Mouse (Mus musculus): ENCODE measurements around the gene Snx4. TPM values are rescaled to one million over a fixed set of nuclear protein-coding genes. Genes with fewer than 3 reads are reported as not detected.
"Not testable (repeated sequence)": the region's sequence is repeated elsewhere in the genome, so short reads cannot be mapped to it uniquely, and the experiment has no call there.

Snx4 gene
- 71.7 and 74.9 TPM in 2 replicates for polyA plus RNA-seq (2016; fragmentation: Nextera tagmentation; extraction: Ambion mirVana)

- ATAC-seq (ENCODE audit: low FRiP score) = peak; percentile 93
- Histone ChIP-seq H3K36me3 (replicated peaks) (peaks cover 8% of the 10 kb centered on the region), H3K9ac (peak within 1 kb of the TSS; percentile 90), H3K9me3 (no peaks in the 10 kb centered on the region), H3K4me3 (replicated peaks) (peak within 1 kb of the TSS; percentile 93), H3K4me1 (peaks cover 14% of the 10 kb centered on the region), H3K27ac (peak within 1 kb of the TSS; percentile 72), H3K4me2 (peak within 1 kb of the TSS; percentile 73), H3K27me3 (no peaks in the 10 kb centered on the region)
- under 1% methylated on average over 72 of the region's 72 CpGs for whole genome bisulfite sequencing
Measured at GRCm38 (mm10) chr16:33251194-33252051, at the start of gene Snx4. TSS of gene Snx4 (plus strand) at chr16:33251442.

DNA sequence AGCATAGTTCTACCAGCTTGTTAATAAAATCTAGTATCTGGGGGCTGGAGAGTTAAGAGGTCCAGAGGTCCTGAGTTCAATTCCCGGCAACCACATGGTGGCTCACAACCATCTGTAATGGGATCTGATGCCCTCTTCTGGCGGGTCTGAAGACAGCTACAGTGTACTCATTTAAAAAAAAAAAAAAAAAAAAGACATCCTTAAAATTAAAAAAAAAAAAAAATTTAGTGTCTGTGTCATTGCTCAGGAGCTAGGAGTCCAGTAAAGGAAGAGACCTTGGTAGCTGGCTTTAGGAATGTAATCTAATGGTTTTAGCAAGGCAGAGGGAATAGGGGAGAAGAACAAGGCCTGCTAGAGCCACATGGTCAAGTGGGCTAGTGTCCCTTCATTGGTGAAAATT is 40.4 kb upstream of the Snx4 start:
- no peak for ATAC-seq (ENCODE audit: low FRiP score)
- no peak overlapping the region for H3K4me3 ChIP-seq (replicated peaks)
- WGBS = 73% methylated on average over 2 of the region's 2 CpGs
- H3K27me3 ChIP-seq = no peaks in the 10 kb centered on the region
- peaks cover 2% of the 10 kb centered on the region for H3K4me1 ChIP-seq
- no peak overlapping the region for H3K9ac ChIP-seq
- no peaks in the 10 kb centered on the region for H3K9me3 ChIP-seq
- peaks cover 56% of the 10 kb centered on the region for H3K36me3 ChIP-seq (replicated peaks)
- no peak overlapping the region for H3K4me2 ChIP-seq
- no peak overlapping the region for H3K27ac ChIP-seq

- Histone ChIP-seq H3K36me3 (replicated peaks) (peaks cover 19% of the 10 kb centered on the region), H3K4me3 (replicated peaks) (no peak overlapping the region), H3K27ac (peak overlapping the region; percentile 62), H3K4me2 (peak overlapping the region; percentile 27; the same call in 1 of the 2 replicates), H3K9me3 (no peaks in the 10 kb centered on the region), H3K4me1 (peaks cover 12% of the 10 kb centered on the region), H3K9ac (no peak overlapping the region), H3K27me3 (no peaks in the 10 kb centered on the region)
- 36% methylated on average over 9 of the region's 9 CpGs for WGBS
- peak; percentile 49; the same call in 1 of the 2 replicates for ATAC-seq (ENCODE audit: low FRiP score)
Measured at GRCm38 (mm10) chr16:33216313-33217003, 34.8 kb upstream of the Snx4 start.

DNA sequence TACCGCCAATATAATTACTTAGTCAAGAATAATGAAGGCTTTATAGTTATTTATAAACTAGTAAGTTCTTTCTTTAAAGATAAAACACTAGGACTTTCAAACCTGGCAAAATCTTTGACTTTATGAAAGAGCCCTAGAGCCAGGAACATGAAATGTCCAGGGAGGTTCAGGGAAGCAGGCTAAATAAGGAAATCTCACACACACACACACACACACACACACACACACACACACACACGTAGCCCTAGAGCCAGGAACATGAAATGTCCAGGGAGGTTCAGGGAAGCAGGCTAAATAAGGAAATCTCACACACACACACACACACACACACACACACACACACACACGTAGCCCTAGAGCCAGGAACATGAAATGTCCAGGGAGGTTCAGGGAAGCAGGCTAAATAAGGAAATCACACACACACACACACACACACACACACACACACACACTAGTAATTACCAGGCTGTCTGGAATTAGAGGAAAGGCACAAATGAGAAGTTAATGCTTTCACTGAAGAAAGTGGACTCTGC is 33.6 kb upstream of the Snx4 start:
- ATAC-seq (ENCODE audit: low FRiP score); H3K27me3 ChIP-seq; H3K4me3 ChIP-seq (replicated peaks); H3K27ac ChIP-seq; H3K9me3 ChIP-seq; H3K4me2 ChIP-seq: not testable (repeated sequence)
- WGBS = 68% methylated on average over 3 of the region's 3 CpGs
- H3K9ac ChIP-seq = peak overlapping the region; percentile 7; the same call in 1 of the 2 replicates
- H3K4me1 ChIP-seq = peaks cover 12% of the 10 kb centered on the region
- H3K36me3 ChIP-seq (replicated peaks) = peaks cover 19% of the 10 kb centered on the region

GRCm38 (mm10) chr16:33222482-33222881 is 28.8 kb upstream of the Snx4 start:
- Histone ChIP-seq H3K4me2 (no peak overlapping the region), H3K9me3 (no peaks in the 10 kb centered on the region), H3K36me3 (replicated peaks) (peaks cover 32% of the 10 kb centered on the region), H3K4me1 (no peaks in the 10 kb centered on the region; the same call in 1 of the 2 replicates), H3K4me3 (replicated peaks) (no peak overlapping the region), H3K9ac (no peak overlapping the region), H3K27me3 (no peaks in the 10 kb centered on the region), H3K27ac (no peak overlapping the region)
- no peak for ATAC-seq (ENCODE audit: low FRiP score)
- 94% methylated on average over 3 of the region's 3 CpGs for WGBS

DNA sequence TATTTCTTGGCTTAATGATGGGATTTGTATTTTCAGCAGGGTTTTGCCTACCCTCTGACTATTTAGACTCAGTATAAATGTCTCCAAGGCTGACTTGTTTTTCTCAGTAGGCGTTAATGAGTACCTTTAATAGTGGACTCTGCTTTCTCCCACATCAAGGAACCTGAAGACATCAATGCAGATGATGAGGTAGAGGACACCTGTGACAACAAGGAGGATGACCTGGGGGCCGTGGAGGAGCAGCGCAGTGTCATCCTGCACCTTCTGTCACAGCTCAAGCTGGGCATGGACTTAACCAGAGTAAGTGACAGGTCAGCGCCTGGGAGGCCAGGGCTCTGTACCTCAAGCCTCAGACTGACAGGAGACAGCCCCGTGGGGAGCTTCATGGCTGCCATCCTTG is 26.9 kb upstream of the Snx4 start:
- no peaks in the 10 kb centered on the region for H3K9me3 ChIP-seq
- H3K27ac ChIP-seq = no peak overlapping the region
- no peak overlapping the region for H3K4me2 ChIP-seq
- H3K9ac ChIP-seq = no peak overlapping the region
- no peak overlapping the region for H3K4me3 ChIP-seq (replicated peaks)
- no peak for ATAC-seq (ENCODE audit: low FRiP score)
- H3K36me3 ChIP-seq (replicated peaks) = peaks cover 48% of the 10 kb centered on the region
- no peaks in the 10 kb centered on the region for H3K27me3 ChIP-seq
- no peaks in the 10 kb centered on the region for H3K4me1 ChIP-seq
- WGBS = 87% methylated on average over 5 of the region's 5 CpGs

DNA sequence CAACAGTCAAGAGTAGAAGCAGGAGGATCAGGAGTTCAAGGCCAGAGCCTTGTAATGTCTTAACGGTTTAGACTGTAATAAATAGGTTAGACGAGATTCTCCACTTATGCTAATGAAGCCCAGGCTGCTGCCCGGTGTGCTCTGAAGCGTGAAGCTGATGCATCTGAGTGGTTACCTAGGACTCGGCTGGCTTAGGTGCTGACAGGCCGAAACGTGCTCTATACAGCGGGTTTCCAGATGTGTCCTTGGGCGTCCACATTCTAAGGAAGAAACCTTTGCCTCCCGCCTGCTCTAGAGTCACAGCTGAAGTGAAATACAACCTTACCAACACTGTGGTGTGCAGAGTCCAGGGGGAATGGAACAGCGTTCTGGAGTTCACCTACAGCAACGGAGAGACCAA is 17.1 kb upstream of the Snx4 start:
- Histone ChIP-seq H3K4me3 (replicated peaks) (no peak overlapping the region), H3K36me3 (replicated peaks) (peaks cover 51% of the 10 kb centered on the region)
- WGBS = 81% methylated on average over 12 of the region's 12 CpGs

GRCm38 (mm10) chr16:33236151-33236550 is 15.1 kb upstream of the Snx4 start:
- ATAC-seq (ENCODE audit: low FRiP score) = no peak
- no peaks in the 10 kb centered on the region for H3K4me1 ChIP-seq
- no peak overlapping the region for H3K4me3 ChIP-seq (replicated peaks)
- no peaks in the 10 kb centered on the region for H3K9me3 ChIP-seq
- no peak overlapping the region for H3K4me2 ChIP-seq
- no peak overlapping the region for H3K27ac ChIP-seq
- WGBS = 93% methylated on average over 6 of the region's 6 CpGs
- H3K36me3 ChIP-seq (replicated peaks) = peaks cover 64% of the 10 kb centered on the region
- H3K27me3 ChIP-seq = no peaks in the 10 kb centered on the region
- H3K9ac ChIP-seq = no peak overlapping the region

More for the DNA sequence above, 17.1 kb upstream of the Snx4 start:
- no peak for ATAC-seq (ENCODE audit: low FRiP score)
- H3K9me3 ChIP-seq = no peaks in the 10 kb centered on the region
- no peaks in the 10 kb centered on the region for H3K27me3 ChIP-seq
- no peak overlapping the region for H3K4me2 ChIP-seq
- H3K27ac ChIP-seq = no peak overlapping the region
- H3K4me1 ChIP-seq = no peaks in the 10 kb centered on the region
- no peak overlapping the region for H3K9ac ChIP-seq

GRCm38 (mm10) chr16:33239305-33239704 is 11.9 kb upstream of the Snx4 start:
- Histone ChIP-seq H3K9ac (no peak overlapping the region), H3K27ac (no peak overlapping the region), H3K4me2 (no peak overlapping the region), H3K27me3 (no peaks in the 10 kb centered on the region), H3K9me3 (no peaks in the 10 kb centered on the region), H3K4me1 (no peaks in the 10 kb centered on the region), H3K36me3 (replicated peaks) (peaks cover 71% of the 10 kb centered on the region), H3K4me3 (replicated peaks) (no peak overlapping the region)
- 100% methylated on average over 2 of the region's 2 CpGs for WGBS
- ATAC-seq (ENCODE audit: low FRiP score) = no peak

GRCm38 (mm10) chr16:33242046-33242445 is 9.2 kb upstream of the Snx4 start:
- H3K9ac ChIP-seq = no peak overlapping the region
- no peak overlapping the region for H3K4me3 ChIP-seq (replicated peaks)
- peaks cover 65% of the 10 kb centered on the region for H3K36me3 ChIP-seq (replicated peaks)
- H3K4me2 ChIP-seq = no peak overlapping the region
- no peaks in the 10 kb centered on the region for H3K27me3 ChIP-seq
- no peak for ATAC-seq (ENCODE audit: low FRiP score)
- no peaks in the 10 kb centered on the region for H3K4me1 ChIP-seq
- no peak overlapping the region for H3K27ac ChIP-seq
- no peaks in the 10 kb centered on the region for H3K9me3 ChIP-seq
- WGBS = 88% methylated on average over 6 of the region's 6 CpGs

GRCm38 (mm10) chr16:33244136-33244691 is 7.0 kb upstream of the Snx4 start:
- Histone ChIP-seq H3K9me3 (no peaks in the 10 kb centered on the region), H3K4me1 (no peaks in the 10 kb centered on the region), H3K4me3 (replicated peaks) (no peak overlapping the region), H3K36me3 (replicated peaks) (peaks cover 50% of the 10 kb centered on the region), H3K27me3 (no peaks in the 10 kb centered on the region), H3K27ac (no peak overlapping the region), H3K9ac (no peak overlapping the region), H3K4me2 (no peak overlapping the region)
- 89% methylated on average over 6 of the region's 6 CpGs for WGBS
- ATAC-seq (ENCODE audit: low FRiP score) = no peak

DNA sequence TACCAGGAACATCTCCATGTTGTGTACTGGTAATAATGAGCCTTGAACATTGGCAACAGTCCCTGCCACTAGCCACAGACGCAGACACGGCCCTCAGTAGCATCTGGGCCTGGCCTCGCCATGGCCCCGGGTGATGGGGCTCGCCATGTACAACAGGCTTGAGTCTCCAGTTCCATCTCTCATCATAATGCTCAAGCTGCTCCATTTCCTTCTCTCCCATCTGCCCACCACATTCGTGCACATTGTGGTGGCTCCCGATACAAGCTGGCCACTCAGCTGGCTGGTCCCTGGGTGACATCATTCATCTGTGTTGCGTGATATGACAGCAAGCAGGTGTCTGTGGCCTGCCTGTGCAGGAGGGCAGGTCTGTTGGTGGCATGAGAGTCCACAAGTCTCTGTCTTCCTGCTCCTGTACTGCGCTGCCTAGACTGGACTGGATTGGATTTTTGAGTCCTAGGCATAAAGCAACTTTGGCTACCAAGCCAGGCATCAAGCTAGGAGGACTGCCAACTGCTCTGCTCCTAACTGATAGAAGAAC is 6.2 kb upstream of the Snx4 start:
- H3K27ac ChIP-seq = 0 out of 2 replicates have a peak overlapping the region, but pooled peaks have one; percentile 31
- H3K36me3 ChIP-seq (replicated peaks) = peaks cover 43% of the 10 kb centered on the region
- WGBS = 96% methylated on average over 9 of the region's 9 CpGs
- no peaks in the 10 kb centered on the region for H3K27me3 ChIP-seq
- no peak overlapping the region for H3K9ac ChIP-seq
- no peaks in the 10 kb centered on the region for H3K4me1 ChIP-seq
- no peak overlapping the region for H3K4me3 ChIP-seq (replicated peaks)
- H3K9me3 ChIP-seq = no peaks in the 10 kb centered on the region
- no peak overlapping the region for H3K4me2 ChIP-seq
- ATAC-seq (ENCODE audit: low FRiP score) = no peak
